Mouse (Mus musculus): ENCODE measurements around the gene 2310034G01Rik.

Gene 2310034G01Rik

DNA sequence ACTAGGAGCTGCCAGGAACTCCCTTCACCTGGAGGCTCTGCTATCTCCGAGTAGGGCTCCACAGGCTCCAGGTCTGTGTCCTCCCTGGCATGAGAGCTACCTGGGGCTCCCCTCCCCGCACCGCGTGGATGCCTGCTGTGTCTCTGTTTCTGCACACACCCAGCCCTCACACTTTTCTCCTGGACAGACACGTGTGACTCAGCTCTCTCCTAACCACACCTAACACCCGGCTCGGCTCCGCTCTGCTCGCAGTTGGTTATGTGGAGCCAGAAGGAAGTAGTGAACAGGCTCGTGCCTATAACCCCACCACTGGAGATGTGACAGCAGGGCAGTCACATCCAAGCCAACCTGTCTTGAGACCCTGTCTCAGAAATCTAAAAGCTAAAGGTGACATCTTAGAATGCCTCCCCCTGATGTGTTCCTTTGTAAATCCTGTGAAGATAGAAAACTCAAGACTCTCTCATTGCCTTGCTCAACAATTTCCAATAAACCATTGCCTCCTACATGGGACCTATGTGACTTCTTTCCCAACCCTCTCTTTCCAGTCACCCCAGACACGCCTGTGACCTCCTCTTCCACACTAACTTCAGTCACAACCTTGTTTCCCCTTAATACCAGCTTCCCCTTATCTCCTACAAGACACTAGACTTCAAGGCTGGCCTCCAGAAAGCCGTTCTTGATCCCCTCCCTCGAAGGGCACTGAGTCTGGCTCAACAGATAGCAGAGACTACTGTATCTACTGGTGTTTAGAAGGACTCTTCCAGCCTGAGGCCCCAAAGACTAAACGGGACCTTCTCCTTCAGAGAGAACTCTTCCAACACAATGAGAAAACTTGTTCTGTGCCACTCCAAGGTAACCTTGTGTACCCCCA is 35.0 kb downstream of the 2310034G01Rik start:
- DNase-seq (ENCODE audit: low read depth) = peak; percentile 27

GRCm38 (mm10) chr19:46314151-46314601 is 35.9 kb downstream of the 2310034G01Rik start:
- DNase-seq (ENCODE audit: low read depth) = peak; percentile 28

DNA sequence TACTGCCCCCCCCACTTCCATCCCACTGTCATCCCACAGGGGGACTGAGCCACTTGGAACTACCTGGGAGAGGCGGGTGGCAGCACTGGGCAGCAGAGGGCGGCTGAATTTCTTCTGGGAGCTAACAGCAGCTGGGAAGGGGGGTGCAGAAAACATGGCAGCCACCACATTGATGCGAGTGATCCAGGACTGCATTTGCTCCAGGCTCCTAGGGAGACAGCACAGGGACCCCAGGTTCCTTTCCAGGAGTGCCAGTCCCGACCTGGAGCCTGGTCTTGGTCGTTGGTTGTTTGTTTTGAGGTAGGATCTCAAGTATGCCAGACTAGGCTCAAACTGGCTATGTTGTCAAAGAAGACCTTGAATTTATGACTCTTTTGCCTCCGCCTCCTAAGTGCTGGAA is 36.5 kb downstream of the 2310034G01Rik start:
- peak; percentile 6 for DNase-seq (ENCODE audit: low read depth)

DNA sequence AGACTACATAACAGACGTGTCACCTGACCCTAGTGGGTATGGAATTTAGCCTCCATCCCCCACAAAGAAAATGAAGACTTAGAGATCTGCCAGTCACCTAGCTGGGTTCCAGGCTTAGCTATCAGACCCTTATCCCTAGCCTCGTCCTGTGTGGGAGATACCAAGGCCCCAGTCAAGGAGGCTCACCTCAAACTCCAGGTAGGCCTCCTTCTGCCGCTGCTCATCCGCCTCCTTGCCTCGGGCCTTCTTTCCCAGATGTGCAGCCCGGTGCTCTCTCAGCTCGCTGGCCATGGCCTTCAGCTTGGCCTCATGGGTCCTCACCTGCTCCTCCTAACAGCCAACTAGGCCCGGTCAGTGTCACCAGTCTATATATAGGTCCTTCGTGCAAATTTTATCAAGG is 37.0 kb downstream of the 2310034G01Rik start:
- DNase-seq (ENCODE audit: low read depth) = no peak

DNA sequence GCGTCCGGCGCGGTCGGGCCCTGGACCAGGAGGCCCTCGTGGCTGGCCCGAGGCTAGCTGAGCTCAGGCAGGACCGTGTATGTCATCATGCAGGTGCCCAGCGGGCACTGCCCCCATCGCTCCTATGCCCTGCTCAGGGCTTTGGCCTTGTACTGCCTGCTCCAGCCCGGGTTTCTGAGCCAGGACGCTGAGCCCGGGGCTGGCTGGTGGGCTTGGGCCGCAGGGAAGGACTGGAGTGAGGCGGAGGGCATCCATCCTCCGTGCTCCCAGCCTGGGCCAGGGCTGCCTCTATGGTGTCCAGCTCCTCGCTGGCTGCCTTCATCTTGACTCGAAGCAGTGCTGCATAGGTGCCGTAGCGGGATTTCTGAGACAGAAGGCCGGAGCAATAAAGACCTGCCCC is 37.5 kb downstream of the 2310034G01Rik start:
- DNase-seq (ENCODE audit: low read depth) = peak; percentile 3

GRCm38 (mm10) chr19:46311341-46311740 is 38.8 kb downstream of the 2310034G01Rik start:
- peak; percentile 14 for DNase-seq (ENCODE audit: low read depth)

DNA sequence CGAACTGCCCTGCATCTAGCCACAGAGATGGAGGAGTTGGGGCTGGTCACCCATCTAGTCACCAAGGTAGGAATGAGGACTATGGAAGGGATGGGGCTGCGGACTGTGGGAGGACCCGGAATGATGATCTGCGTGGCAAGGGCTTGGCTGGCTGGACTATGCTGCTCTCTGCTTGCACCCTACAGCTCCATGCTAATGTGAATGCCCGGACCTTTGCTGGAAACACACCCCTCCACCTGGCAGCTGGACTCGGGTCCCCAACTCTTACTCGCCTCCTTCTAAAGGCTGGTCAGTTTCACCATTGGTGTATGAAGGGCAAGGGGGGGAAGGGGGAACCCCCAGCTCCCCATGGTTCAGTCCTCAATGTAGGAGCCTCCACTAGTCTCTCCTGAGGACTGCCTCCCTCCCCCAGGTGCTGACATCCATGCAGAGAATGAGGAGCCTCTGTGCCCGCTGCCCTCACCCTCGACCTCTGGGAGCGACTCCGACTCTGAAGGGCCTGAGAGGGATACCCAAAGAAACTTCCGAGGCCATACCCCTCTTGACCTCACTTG is 39.7 kb downstream of the 2310034G01Rik start:
- DNase-seq (ENCODE audit: low read depth) = peak; percentile 5

DNA sequence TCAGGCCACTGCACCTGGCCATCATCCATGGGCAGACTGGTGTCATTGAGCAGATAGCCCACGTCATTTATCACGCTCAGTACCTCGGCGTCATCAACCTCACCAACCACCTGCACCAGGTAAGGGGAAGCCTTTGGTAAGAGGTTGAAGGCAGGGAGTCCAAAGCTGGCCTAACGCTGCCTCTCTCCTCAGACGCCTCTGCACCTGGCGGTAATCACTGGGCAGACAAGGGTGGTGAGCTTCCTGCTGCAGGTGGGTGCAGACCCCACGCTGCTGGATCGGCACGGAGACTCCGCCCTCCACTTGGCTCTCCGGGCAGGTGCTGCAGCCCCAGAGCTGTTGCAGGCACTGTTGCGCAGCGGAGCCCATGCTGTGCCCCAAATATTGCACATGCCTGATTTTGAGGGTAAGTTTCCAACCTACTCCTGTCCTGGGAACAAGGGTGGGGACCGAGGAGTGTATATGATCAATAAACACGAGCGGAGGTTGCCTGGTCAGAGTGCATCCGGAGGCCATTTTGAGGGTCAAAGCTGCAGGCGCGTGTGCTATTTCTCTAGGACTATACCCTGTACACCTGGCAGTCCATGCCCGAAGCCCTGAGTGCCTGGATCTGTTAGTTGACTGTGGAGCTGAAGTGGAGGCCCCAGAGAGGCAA is 40.3 kb downstream of the 2310034G01Rik start:
- DNase-seq (ENCODE audit: low read depth) = peak; percentile 11

DNA sequence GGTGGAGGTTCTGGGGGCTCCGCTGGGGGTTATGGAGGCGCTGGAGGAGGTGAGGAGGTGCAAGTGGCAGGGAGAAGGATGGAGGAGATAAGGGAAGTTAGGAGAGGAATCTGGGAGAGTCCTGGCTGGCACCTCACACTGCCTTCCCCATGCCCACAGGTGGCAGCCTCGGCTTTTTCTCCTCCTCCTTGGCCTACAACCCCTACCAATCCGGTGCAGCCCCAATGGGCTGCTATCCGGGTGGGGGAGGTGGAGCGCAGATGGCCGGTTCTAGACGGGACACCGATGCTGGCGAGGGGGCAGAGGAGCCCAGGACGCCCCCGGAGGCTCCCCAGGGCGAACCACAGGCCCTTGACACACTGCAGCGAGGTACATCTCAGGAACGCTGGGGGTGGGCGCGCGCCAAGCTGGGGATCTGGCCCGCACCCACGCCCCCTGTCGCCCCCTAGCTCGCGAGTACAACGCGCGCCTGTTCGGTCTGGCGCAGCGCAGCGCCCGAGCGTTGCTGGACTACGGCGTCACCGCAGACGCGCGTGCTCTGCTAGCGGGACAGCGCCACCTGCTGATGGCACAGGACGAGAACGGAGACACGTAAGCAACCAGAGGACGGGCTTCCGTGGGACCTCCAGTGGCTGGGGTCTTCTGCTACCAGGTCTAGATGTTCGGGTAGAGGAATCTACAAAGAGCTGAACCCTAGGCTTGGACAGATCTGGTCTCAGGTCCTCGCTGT is 41.2 kb downstream of the 2310034G01Rik start:
- DNase-seq (ENCODE audit: low read depth) = peak; percentile 91

DNA sequence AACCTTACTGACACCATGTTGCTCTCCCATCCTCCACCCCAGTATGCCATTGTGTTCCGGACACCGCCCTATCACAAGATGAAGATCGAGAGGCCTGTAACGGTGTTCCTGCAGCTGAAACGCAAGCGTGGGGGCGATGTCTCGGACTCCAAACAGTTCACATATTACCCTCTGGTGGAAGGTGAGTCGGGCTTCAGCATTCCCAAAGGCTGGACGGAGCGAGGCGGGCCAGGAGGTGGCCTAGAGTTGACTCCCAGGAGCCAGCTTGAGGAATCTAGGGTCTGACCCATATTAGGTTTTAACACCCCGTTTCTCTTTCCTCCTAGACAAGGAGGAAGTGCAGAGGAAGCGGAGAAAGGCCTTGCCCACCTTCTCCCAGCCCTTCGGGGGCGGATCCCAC is 41.8 kb downstream of the 2310034G01Rik start:
- DNase-seq (ENCODE audit: low read depth) = peak; percentile 34

- peak; percentile 26 for DNase-seq (ENCODE audit: low read depth)
Measured at GRCm38 (mm10) chr19:46307781-46308180, 42.3 kb downstream of the 2310034G01Rik start.

GRCm38 (mm10) chr19:46306751-46307289 is 43.3 kb downstream of the 2310034G01Rik start:
- peak; percentile 19 for DNase-seq (ENCODE audit: low read depth)

DNA sequence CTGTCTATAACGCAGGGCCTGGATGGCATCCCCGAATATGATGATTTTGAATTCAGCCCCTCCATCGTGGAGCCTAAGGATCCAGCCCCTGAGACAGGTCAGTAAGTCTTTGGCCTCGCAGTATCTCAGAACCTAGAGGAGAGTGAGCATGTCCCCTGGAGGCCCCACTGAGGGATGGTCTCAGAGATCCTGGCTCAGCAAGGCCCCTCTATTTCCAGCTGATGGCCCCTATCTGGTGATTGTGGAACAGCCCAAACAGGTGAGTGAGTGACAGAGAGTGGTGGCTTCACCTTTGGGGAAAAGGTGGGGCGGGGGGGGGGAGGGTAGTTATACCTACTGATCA is 43.9 kb downstream of the 2310034G01Rik start:
- DNase-seq (ENCODE audit: low read depth) = no peak

DNA sequence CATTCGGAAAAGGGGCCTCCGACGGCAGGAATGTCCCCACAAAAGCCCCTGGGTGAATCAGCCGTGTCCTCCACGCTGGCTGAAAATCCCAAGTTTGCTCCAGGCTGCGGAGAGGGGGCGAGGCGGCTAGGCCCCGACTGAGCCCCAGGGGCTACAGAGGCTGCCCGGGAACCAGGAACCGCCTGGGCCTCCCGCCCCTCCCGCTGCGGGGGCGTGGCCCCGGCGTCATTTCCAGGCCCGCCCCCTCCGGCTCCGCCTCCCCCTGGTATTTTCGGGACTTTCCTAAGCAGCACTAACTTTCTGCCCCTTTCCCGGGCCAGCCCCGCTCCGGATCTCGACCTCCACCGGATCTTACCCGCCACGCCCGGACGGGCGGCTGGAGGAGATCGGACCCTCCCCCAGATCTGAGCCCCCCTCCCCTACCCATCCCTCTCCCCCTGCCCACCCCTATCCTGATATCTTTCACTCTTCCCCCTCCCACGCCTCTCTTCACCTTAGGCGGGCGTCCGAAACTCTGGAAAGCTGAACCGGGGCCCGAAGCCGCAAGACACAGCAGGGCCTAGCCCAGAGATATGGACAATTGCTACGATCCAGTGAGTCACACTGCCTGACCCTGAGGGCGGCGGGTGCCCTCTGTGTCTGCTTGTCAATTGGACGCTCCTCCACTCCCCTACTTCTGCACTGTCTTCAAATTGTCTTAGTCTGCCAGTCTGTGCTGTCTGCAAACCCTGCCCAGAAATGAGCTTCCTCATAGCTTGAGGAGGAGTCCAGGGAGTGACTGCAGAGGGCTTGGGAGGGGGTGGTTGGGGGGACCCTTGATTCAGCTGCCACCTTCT is 44.5 kb downstream of the 2310034G01Rik start:
- DNase-seq (ENCODE audit: low read depth) = peak; percentile 96

- no peak for DNase-seq (ENCODE audit: low read depth)
Measured at GRCm38 (mm10) chr19:46304908-46305333, 45.2 kb downstream of the 2310034G01Rik start.

GRCm38 (mm10) chr19:46304216-46304841 is 45.8 kb downstream of the 2310034G01Rik start, which contains the start of gene Nfkb2:
TSS of gene Nfkb2 (plus strand) at chr19:46304320.
- DNase-seq (ENCODE audit: low read depth) = peak; percentile 93

- DNase-seq (ENCODE audit: low read depth) = peak; percentile 13
Measured at GRCm38 (mm10) chr19:46303251-46304215, 46.6 kb downstream of the 2310034G01Rik start.

- no peak for DNase-seq (ENCODE audit: low read depth)
Measured at GRCm38 (mm10) chr19:46302551-46302950, 47.6 kb downstream of the 2310034G01Rik start.
